Mouse (Mus musculus) liver, embryonic 14.5 days (tissue): Measurements from ENCODE around the gene Ston1. TPM values are rescaled to one million over a fixed set of nuclear protein-coding genes. Genes with fewer than 3 reads are reported as not detected.

Experiments used
- ATAC-seq: fragments of 200-750 bp; cut with Nextera tagmentation; 2 replicates; pipeline ENCODE4 v1.8.0; 2017; ENCODE audit warnings: moderate number of reproducible peaks, mild to moderate bottlenecking, moderate library complexity; ENCODE audit not compliant: insufficient read depth
- DNase-seq, 3 experiments: peaks; one replicate each; pipeline ENCODE4 v3.0.0-alpha.2; 2012 to 2013; ENCODE audit warnings: low read depth in 3 of 3, low spot score in 3 of 3
- H3K27ac ChIP-seq: fragments of 300-500 bp; sonication (generic); 2 replicates; pipeline ENCODE4 v1.5.1; 2014; ENCODE audit warnings: moderate library complexity, mild to moderate bottlenecking, control low read depth, inconsistent platforms
- H3K27me3 ChIP-seq: fragments of 300-500 bp; sonication (generic); 2 replicates; pipeline ENCODE4 v1.6.1; 2014; ENCODE audit warnings: mild to moderate bottlenecking, low read length, moderate library complexity; ENCODE audit not compliant: control insufficient read depth, insufficient read depth
- H3K36me3 ChIP-seq: fragments of 300-500 bp; sonication (generic); replicated peaks from 2 replicates; pipeline ENCODE4 v1.6.1; 2014; ENCODE audit warnings: low read depth; ENCODE audit not compliant: control insufficient read depth, insufficient read depth
- H3K4me1 ChIP-seq, 2 experiments: fragments of 200-500 bp in 1 of 2; fragments of 300-500 bp in 1 of 2; sonication (generic) in 1 of 2; replicated peaks; 2 replicates each; pipeline ENCODE4 v1.6.1; 2012 to 2014; ENCODE audit warnings: antibody characterized with exemption in 1 of 2, inconsistent platforms in 1 of 2, low read length in 1 of 2; ENCODE audit not compliant: control insufficient read depth in 2 of 2, insufficient read depth in 2 of 2
- H3K4me2 ChIP-seq: fragments of 300-500 bp; sonication (generic); 2 replicates; pipeline ENCODE4 v1.6.1; 2014; ENCODE audit warnings: low read depth, mild to moderate bottlenecking, control low read depth, moderate library complexity
- H3K4me3 ChIP-seq, 2 experiments: fragments of 200-500 bp in 1 of 2; fragments of 300-500 bp in 1 of 2; sonication (generic) in 1 of 2; 2 replicates each; pipeline ENCODE4 v1.5.1; 2012 to 2014; ENCODE audit warnings: low read depth in 2 of 2, low read length in 2 of 2, mild to moderate bottlenecking in 2 of 2, control low read depth in 1 of 2, inconsistent platforms in 1 of 2, moderate library complexity in 1 of 2; ENCODE audit not compliant: insufficient read depth in 1 of 2
- H3K9ac ChIP-seq: fragments of 300-500 bp; sonication (generic); replicated peaks from 2 replicates; pipeline ENCODE4 v1.6.1; 2014; ENCODE audit warnings: mild to moderate bottlenecking, control low read depth, moderate library complexity
- H3K9me3 ChIP-seq: fragments of 300-500 bp; sonication (generic); 2 replicates; pipeline ENCODE4 v1.6.1; 2016; ENCODE audit warnings: low read length, mixed read lengths; ENCODE audit not compliant: control insufficient read depth
- CTCF ChIP-seq: IDR thresholded peaks from 2 replicates; pipeline ENCODE4 v1.5.1; 2016; ENCODE audit warnings: antibody characterized with exemption, low read depth, control low read depth
- EP300 ChIP-seq: IDR thresholded peaks from 2 replicates; pipeline ENCODE4 v1.6.1; 2016; ENCODE audit warnings: antibody characterized with exemption, low read depth
- WGBS: fragments of 180-500 bp; shearing (Covaris S2); extraction: QIAGEN DNeasy Blood & Tissue Kit; methylation state at CpG from one replicate; pipeline ENCODE4 v1.1.7; 2014; ENCODE audit not compliant: insufficient replicate concordance; 5-methylcytosine and 5-hydroxymethylcytosine counted together
- polyA plus RNA-seq, 2 experiments: library from polyadenylated mRNA; depleted of rRNA in 1 of 2; stranded (reverse) in 1 of 2; unstranded in 1 of 2; fragments of >200 nt; fragmentation: Nextera tagmentation in 1 of 2; extraction: Ambion mirVana in 1 of 2; gene quantifications; 2 replicates each; pipeline versions ENCODE4 v1.2.1 to v1.2.3; 2012 to 2014

The Ston1 gene
- polyA plus RNA-seq, 2 experiments: 1.2 to 1.9 TPM

DNA sequence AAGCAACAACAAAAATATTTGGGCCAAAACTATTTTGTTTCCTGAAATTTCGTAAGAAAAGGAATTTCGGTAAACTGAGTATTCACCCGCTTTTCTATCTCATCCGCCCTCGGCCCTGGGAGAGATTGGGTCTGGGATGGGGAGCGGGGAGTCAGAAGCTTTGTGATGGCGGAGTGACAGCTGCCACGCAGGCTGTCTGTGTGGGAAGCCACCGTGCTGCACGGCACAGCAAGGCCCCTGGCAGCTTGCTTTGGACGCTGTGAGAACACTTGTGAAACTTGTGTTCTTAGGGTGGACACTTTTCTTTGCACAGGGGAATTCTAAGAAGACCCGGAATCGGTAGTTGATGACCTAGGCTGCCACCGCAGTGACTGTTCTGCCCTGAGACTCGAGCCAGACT is 10.1 kb upstream of the Ston1 start:
- DNase-seq (no peak), ATAC-seq (no peak)
- Histone ChIP-seq H3K9ac (no peak overlapping the region), H3K36me3 (no peaks in the 10 kb centered on the region; the same call in none of the 2 replicates), H3K4me2 (no peak overlapping the region), H3K4me1 (no peaks in the 10 kb centered on the region), H3K4me3 (no peak overlapping the region), H3K27me3 (no peaks in the 10 kb centered on the region), H3K27ac (no peak overlapping the region), H3K9me3 (no peaks in the 10 kb centered on the region)
- WGBS: 79% methylated on average over 15 of the region's 15 CpGs
- TF ChIP-seq EP300: no peak
- no peak for TF ChIP-seq CTCF

DNA sequence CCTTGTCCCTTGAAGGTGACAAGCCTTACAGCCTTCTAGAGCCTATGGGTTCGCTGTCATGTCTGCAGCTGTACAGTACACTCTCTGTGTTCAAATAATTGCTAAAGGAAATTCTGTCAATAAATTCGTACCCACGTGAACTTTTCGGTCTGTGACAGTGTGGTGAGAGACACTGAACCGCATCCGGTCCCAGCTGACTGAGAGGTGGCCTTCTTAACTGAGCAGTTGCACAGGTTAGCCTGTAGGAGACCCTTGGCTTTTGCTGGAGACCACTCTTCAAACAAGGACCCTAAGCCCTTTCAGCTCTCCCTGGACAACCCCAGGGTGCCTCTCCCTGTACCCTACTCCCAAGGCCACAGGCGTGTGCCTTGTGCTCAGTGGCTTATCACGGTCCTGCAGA is 9.3 kb upstream of the Ston1 start:
- Histone ChIP-seq H3K9ac (no peak overlapping the region), H3K9me3 (no peaks in the 10 kb centered on the region), H3K27me3 (no peaks in the 10 kb centered on the region), H3K4me2 (no peak overlapping the region), H3K4me3 (no peak overlapping the region), H3K36me3 (no peaks in the 10 kb centered on the region; the same call in none of the 2 replicates), H3K27ac (no peak overlapping the region), H3K4me1 (no peaks in the 10 kb centered on the region)
- no peak for ATAC-seq
- 73% methylated on average over 8 of the region's 8 CpGs for WGBS
- TF ChIP-seq CTCF: no peak
- no peak for DNase-seq

- DNase-seq (no peak), ATAC-seq (no peak)
- H3K27me3 ChIP-seq: no peaks in the 10 kb centered on the region
- no peaks in the 10 kb centered on the region for H3K4me1 ChIP-seq
- H3K9me3 ChIP-seq: no peaks in the 10 kb centered on the region
- H3K9ac ChIP-seq: no peak overlapping the region
- H3K4me3 ChIP-seq: no peak overlapping the region
- no peak overlapping the region for H3K4me2 ChIP-seq
- no peak overlapping the region for H3K27ac ChIP-seq
- no peaks in the 10 kb centered on the region; the same call in 1 of the 2 replicates for H3K36me3 ChIP-seq
- 73% methylated on average over 6 of the region's 6 CpGs for WGBS
- TF ChIP-seq CTCF: no peak
- TF ChIP-seq EP300: no peak
These were observed 7.2 kb upstream of the Ston1 start for GRCm38 (mm10) chr17:88590251-88590650.

- WGBS: 53% methylated on average over 4 of the region's 4 CpGs
- Histone ChIP-seq H3K27ac (no peak overlapping the region), H3K4me2 (no peak overlapping the region), H3K9ac (no peak overlapping the region), H3K4me1 (peaks cover 2 to 3% of the 10 kb centered on the region in 2 experiments; a peak in 2 of 4 replicates), H3K4me3 (no peak overlapping the region), H3K9me3 (no peaks in the 10 kb centered on the region), H3K27me3 (no peaks in the 10 kb centered on the region), H3K36me3 (no peaks in the 10 kb centered on the region)
- no peak for DNase-seq
- no peak for ATAC-seq
- no peak for TF ChIP-seq CTCF
- no peak for TF ChIP-seq EP300
These were observed 2.4 kb upstream of the Ston1 start for GRCm38 (mm10) chr17:88595071-88595470.

DNA sequence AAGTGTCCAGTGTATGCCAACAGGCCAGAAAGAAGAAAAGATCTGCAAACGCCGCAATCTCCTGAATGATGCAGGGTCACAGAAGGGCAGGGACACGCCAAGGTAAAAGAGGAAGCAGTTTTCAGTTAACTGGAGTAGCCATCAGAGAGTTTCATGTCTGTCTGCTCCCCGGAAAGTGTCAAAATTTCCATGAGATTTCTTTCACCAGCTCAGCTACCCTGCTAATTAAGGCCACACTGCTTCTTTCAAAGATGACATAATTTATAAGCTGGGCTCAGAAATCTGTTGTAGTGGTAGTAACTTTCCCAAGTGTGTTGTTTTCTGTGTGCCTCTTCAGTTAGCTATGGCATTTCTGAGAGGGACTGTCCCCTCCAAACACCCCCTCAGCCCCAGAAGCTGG is 1.4 kb upstream of the Ston1 start:
- Histone ChIP-seq H3K9me3 (no peaks in the 10 kb centered on the region), H3K9ac (no peak overlapping the region), H3K4me3 (no peak overlapping the region), H3K4me1 (peaks cover 2 to 6% of the 10 kb centered on the region in 2 experiments; a peak in 2 of 4 replicates), H3K36me3 (no peaks in the 10 kb centered on the region), H3K4me2 (no peak overlapping the region), H3K27ac (no peak overlapping the region), H3K27me3 (no peaks in the 10 kb centered on the region)
- DNase-seq (no peak), ATAC-seq (no peak)
- WGBS: 58% methylated on average over 4 of the region's 4 CpGs
- TF ChIP-seq EP300: no peak
- TF ChIP-seq CTCF: no peak
